Mouse (Mus musculus) cerebellum, postnatal 4 days (tissue): ENCODE data around the gene Comp.
A peak's percentile ranks its signal among the peaks of the same experiment; 100 is the strongest.

Experiments used
- DNase-seq, 2 experiments: peaks; one replicate each; pipeline ENCODE4 v3.0.0; 2022; ENCODE audit warnings: low spot score in 2 of 2, mixed read lengths in 1 of 2

Comp gene

GRCm38 (mm10) chr8:70352657-70353151 is 20.7 kb upstream of the Comp start:
- no peak for DNase-seq

GRCm38 (mm10) chr8:70353194-70353817 is 20.1 kb upstream of the Comp start, which contains the start of gene Upf1:
Upf1 (minus strand) TSS chr8:70353278.
- DNase-seq, result peak; percentile 99 to 100

GRCm38 (mm10) chr8:70354004-70354403 is 19.4 kb upstream of the Comp start:
- no peak for DNase-seq

GRCm38 (mm10) chr8:70356111-70356510 is 17.2 kb upstream of the Comp start:
- DNase-seq, result no peak

- DNase-seq, result no peak
Measured at GRCm38 (mm10) chr8:70359411-70359810, 13.9 kb upstream of the Comp start.

- no peak for DNase-seq
Measured at GRCm38 (mm10) chr8:70360769-70361168, 12.6 kb upstream of the Comp start.

GRCm38 (mm10) chr8:70361484-70362032 is 11.8 kb upstream of the Comp start:
- DNase-seq, result no peak

- no peak for DNase-seq
Measured at GRCm38 (mm10) chr8:70364066-70364465, 9.3 kb upstream of the Comp start.

GRCm38 (mm10) chr8:70366588-70366987 is 6.8 kb upstream of the Comp start:
- no peak for DNase-seq

GRCm38 (mm10) chr8:70370476-70370875 is 2.9 kb upstream of the Comp start:
- no peak for DNase-seq

- no peak for DNase-seq
Measured at GRCm38 (mm10) chr8:70371951-70372350, 1.4 kb upstream of the Comp start.

- peak in 1 of 2 experiments; percentile 41 for DNase-seq
Measured at GRCm38 (mm10) chr8:70374318-70374927, 1.1 kb downstream of the Comp start.

- no peak for DNase-seq
Measured at GRCm38 (mm10) chr8:70375212-70375859, 2.0 kb downstream of the Comp start.

- DNase-seq, result no peak
Measured at GRCm38 (mm10) chr8:70376275-70376741, 3.0 kb downstream of the Comp start.

GRCm38 (mm10) chr8:70377049-70377448 is 3.7 kb downstream of the Comp start:
- no peak for DNase-seq

GRCm38 (mm10) chr8:70380069-70380468 is 6.7 kb downstream of the Comp start:
- DNase-seq, result no peak

GRCm38 (mm10) chr8:70383287-70383686 is 9.9 kb downstream of the Comp start:
- DNase-seq, result peak in 1 of 2 experiments; percentile 68

GRCm38 (mm10) chr8:70389678-70390077 is 16.3 kb downstream of the Comp start:
- DNase-seq, result no peak

- no peak for DNase-seq
Measured at GRCm38 (mm10) chr8:70393087-70393486, 19.7 kb downstream of the Comp start.

- no peak for DNase-seq
Measured at GRCm38 (mm10) chr8:70394269-70394998, 21.1 kb downstream of the Comp start.

- peak in 1 of 2 experiments; percentile 70 for DNase-seq
Measured at GRCm38 (mm10) chr8:70395649-70396048, 22.3 kb downstream of the Comp start.

GRCm38 (mm10) chr8:70396184-70396583 is 22.8 kb downstream of the Comp start:
- DNase-seq, result no peak
